Mouse (Mus musculus) urinary bladder, postnatal 36 days (tissue): Measurements from ENCODE around the gene Marf1.

Source experiments
- DNase-seq, 2 experiments: peaks; one replicate each; pipeline ENCODE4 v3.0.0; 2022; ENCODE audit warnings: low spot score in 2 of 2, mixed read lengths in 1 of 2

Gene Marf1

GRCm38 (mm10) chr16:14137976-14138561 is 25.1 kb downstream of the Marf1 start:
- DNase-seq = no peak

GRCm38 (mm10) chr16:14135014-14135413 is 28.1 kb downstream of the Marf1 start:
- DNase-seq = no peak

- peak in 1 of 2 experiments; percentile 13 for DNase-seq
Measured at GRCm38 (mm10) chr16:14131838-14132237, 31.3 kb downstream of the Marf1 start.

GRCm38 (mm10) chr16:14131376-14131775 is 31.8 kb downstream of the Marf1 start:
- no peak for DNase-seq

GRCm38 (mm10) chr16:14130796-14131195 is 32.4 kb downstream of the Marf1 start:
- no peak for DNase-seq

- no peak for DNase-seq
Measured at GRCm38 (mm10) chr16:14128977-14129376, 34.2 kb downstream of the Marf1 start.

GRCm38 (mm10) chr16:14125253-14125652 is 37.9 kb downstream of the Marf1 start:
- DNase-seq = no peak

GRCm38 (mm10) chr16:14124709-14125108 is 38.4 kb downstream of the Marf1 start:
- no peak for DNase-seq

GRCm38 (mm10) chr16:14123901-14124300 is 39.2 kb downstream of the Marf1 start:
- no peak for DNase-seq

GRCm38 (mm10) chr16:14122586-14122985 is 40.6 kb downstream of the Marf1 start:
- DNase-seq = no peak

- DNase-seq = no peak
Measured at GRCm38 (mm10) chr16:14121563-14121962, 41.6 kb downstream of the Marf1 start.

GRCm38 (mm10) chr16:14120941-14121340 is 42.2 kb downstream of the Marf1 start:
- no peak for DNase-seq

GRCm38 (mm10) chr16:14117299-14117698 is 45.9 kb downstream of the Marf1 start:
- no peak for DNase-seq

GRCm38 (mm10) chr16:14112742-14113141 is 50.4 kb downstream of the Marf1 start:
- no peak for DNase-seq

GRCm38 (mm10) chr16:14112133-14112532 is 51.0 kb downstream of the Marf1 start:
- no peak for DNase-seq

- DNase-seq = no peak
Measured at GRCm38 (mm10) chr16:14110922-14111321, 52.2 kb downstream of the Marf1 start.

GRCm38 (mm10) chr16:14109651-14110230 is 53.4 kb downstream of the Marf1 start:
- no peak for DNase-seq

GRCm38 (mm10) chr16:14105891-14106290 is 57.3 kb downstream of the Marf1 start:
- no peak for DNase-seq

GRCm38 (mm10) chr16:14091771-14092170 is 71.4 kb downstream of the Marf1 start:
- DNase-seq = no peak

- DNase-seq = no peak
Measured at GRCm38 (mm10) chr16:14089296-14089695, 73.9 kb downstream of the Marf1 start.

- DNase-seq = no peak
Measured at GRCm38 (mm10) chr16:14088249-14088648, 74.9 kb downstream of the Marf1 start.

- no peak for DNase-seq
Measured at GRCm38 (mm10) chr16:14082925-14083324, 80.2 kb downstream of the Marf1 start.

GRCm38 (mm10) chr16:14070471-14071169 is 92.5 kb downstream of the Marf1 start:
- DNase-seq = no peak
